Mouse (Mus musculus) bone marrow, adult 2 months (tissue): ENCODE results near the gene Cited4.

Experiments
- CTCF ChIP-seq: fragments of 200-500 bp; IDR thresholded peaks from 2 replicates; pipeline ENCODE4 v1.5.1; 2011; ENCODE audit warnings: low read length, control low read depth; ENCODE audit not compliant: control insufficient read depth, insufficient read depth
- POLR2A ChIP-seq: fragments of 200-500 bp; IDR thresholded peaks from 2 replicates; pipeline ENCODE4 v1.6.1; 2011; ENCODE audit warnings: low read depth, mild to moderate bottlenecking, control low read depth, low read length, borderline replicate concordance; ENCODE audit not compliant: control insufficient read depth

- no peak for TF ChIP-seq CTCF
- 0 out of 2 replicates have a peak, but pooled peaks have one; percentile 14 for TF ChIP-seq POLR2A
Observed at GRCm38 (mm10) chr4:120631828-120632227, 34.5 kb upstream of the Cited4 start.
